Mouse (Mus musculus) brain, embryonic 14.5 days (tissue): ENCODE results near the gene Edem2. TPM values are rescaled to one million over a fixed set of nuclear protein-coding genes. Genes with fewer than 3 reads are reported as not detected.
A peak's percentile ranks its signal among the peaks of the same experiment; 100 is the strongest.

ENCODE experiments used
- DNase-seq: peaks from one replicate; pipeline ENCODE4 v3.0.0-alpha.2; 2011; ENCODE audit warnings: low read depth
- CTCF ChIP-seq: fragments of 200-500 bp; IDR thresholded peaks from 2 replicates; pipeline ENCODE4 v1.5.1; 2012; ENCODE audit warnings: inconsistent platforms, mild to moderate bottlenecking, moderate library complexity, borderline replicate concordance; ENCODE audit not compliant: insufficient read depth, insufficient read length; ENCODE audit errors: extremely low read depth
- POLR2A ChIP-seq: fragments of 200-500 bp; IDR thresholded peaks from 2 replicates; pipeline ENCODE4 v1.6.1; 2012; ENCODE audit warnings: mild to moderate bottlenecking, inconsistent platforms, borderline replicate concordance; ENCODE audit not compliant: poor library complexity, insufficient read depth, insufficient read length, severe bottlenecking; ENCODE audit errors: extremely low read depth
- polyA plus RNA-seq: library from polyadenylated mRNA; depleted of rRNA; stranded (reverse); fragments of >200 nt; gene quantifications from 2 replicates; pipeline ENCODE4 v1.2.3, GENCODE M21; 2012

The Edem2 gene
- polyA plus RNA-seq, 1 experiment: 58.4 TPM

DNA sequence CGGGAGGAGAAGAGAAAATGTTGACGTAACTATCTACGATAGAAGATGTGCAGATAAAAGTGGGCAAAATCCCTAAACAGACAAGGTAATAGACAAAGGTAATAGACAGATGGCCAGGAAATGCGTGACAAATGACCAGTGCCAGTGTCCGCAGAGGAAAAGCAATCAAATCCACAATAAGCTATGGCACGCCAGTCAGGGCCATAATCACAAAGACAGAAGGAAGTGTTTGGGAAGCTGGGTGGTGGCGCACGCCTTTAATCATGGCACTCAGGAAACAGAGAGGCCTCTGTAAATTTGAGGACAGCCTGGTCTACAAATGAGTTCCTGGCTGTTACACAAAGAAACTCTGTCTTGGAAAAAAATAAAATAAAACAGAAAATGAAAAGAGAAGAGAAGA lies 48.1 kb downstream of the Edem2 start:
- DNase-seq: no peak

DNA sequence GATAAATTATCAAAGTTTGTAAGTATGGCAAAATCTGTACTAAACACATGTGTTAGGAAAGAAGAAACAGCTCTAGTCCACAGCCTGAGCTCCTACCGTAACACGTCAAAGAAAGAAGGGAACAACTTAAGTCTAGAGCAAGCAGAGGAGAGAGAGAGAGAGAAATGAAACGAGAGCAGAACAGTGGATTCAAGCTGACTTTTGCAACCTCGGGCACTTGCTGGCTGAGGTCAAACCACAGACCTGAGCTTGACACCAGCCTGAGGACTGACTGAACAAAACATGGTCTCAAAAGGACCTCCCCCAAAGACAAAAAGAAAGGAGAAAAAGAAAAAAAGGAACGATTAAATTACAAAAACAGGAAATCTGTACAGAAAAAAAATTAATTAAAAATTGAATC lies 48.7 kb downstream of the Edem2 start:
- DNase-seq: no peak
- no peak for TF ChIP-seq POLR2A
- no peak for TF ChIP-seq CTCF

More for the DNA sequence above, 48.1 kb downstream of the Edem2 start:
- TF ChIP-seq CTCF: no peak
- TF ChIP-seq POLR2A: no peak

DNA sequence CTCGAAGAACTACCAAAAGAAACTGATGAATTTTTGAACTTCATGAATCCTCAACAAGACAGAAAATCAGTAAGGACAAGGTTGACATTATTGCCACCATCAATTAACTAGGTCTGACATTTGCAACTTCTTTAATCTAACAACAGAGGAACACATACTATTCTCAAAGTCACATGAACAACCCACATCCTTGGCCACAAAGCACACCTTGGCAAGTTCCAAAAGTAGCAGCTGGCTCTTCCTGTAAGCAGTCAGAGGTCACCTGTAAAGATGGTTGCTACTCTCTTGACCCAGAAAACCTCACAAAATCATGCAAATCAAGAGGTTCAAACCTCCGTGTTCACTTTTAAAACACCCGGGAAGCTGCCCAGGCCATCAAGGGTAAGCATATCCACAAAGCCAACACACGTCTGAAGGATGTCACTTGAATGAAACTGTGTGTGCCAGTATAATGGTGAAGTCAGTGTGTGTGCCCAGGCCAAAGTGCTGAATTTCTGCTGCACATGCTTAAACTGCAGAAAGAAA lies 49.6 kb downstream of the Edem2 start:
- TF ChIP-seq CTCF (no peak), POLR2A (no peak)
- DNase-seq: no peak

DNA sequence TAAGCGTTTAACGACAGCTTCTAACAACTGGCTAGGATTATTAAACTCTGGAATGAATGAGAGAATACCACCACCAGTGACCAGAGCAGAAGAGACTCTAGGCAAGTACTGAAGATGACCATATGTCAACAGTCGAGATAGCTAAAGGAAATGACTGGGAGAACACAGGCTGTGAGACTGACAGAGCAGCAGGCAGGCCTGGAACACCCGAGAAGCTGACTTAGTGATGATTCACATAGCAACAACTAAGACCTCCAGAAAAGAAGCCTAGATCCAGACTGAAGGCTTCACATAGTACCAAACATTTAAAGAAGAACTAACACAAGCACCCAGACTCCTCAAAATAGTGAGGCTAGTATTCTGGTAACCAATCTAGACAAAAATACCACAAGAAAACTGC lies 54.2 kb downstream of the Edem2 start:
- no peak for DNase-seq
- TF ChIP-seq POLR2A: no peak
- TF ChIP-seq CTCF: no peak

DNA sequence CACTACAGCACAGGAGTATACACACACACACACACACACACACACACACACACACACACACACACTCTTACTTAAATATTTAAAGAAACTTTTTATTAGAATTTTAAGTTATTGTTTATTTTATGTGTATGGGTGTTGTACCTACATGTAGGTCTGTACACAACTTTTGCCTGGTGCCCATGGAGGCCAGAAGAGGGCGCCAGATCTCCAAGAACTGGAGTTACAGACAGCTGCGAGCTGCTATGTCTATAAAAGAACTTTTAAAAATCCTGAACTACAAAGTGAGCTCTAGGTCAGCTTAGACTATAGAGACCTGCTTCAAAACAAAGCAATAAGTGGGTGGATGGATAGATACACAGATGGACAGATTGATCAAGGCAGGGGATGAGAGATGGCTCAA lies 55.7 kb downstream of the Edem2 start:
- TF ChIP-seq CTCF (peak; percentile 65; the same call in 1 of the 2 replicates), POLR2A (no peak)
- DNase-seq: peak; percentile 69

DNA sequence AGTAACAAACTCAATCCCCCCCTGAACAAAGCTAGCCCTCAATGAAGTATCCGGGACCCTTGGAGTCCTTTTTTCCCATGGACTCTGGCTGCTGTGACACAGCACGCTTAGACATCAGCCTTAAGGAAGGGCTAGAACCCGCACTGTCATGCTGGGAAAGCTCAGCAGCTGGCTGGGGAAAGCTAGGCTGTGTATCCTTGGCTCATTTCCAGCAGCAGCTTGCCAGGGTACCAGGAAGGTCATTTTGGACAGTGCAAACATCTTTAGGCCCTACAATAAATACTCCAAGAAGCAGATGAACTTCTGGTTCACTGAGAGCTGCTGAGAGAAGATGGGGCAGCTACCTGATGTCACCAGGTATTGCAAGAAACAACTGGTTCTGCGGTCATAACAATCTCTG lies 58.0 kb downstream of the Edem2 start:
- TF ChIP-seq CTCF (no peak), POLR2A (no peak)

DNA sequence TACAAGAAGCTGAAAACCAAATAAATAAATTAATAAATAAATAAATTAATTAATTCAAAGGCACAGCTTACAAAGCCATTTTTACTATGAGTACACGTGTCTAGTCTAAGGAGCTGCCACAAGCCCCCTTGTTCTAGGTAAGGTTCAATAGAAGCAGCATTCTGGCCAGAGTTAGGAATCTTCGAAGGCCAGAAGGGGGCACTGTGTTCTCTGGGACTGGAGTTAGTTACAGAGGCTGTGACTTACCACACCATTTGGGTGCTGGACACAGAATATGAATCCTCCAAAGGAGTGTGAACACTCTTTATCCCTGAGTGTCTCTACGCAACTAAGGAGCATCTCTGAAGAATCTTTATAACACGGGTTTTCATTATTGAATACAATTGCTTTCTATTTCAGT lies 60.8 kb downstream of the Edem2 start:
- no peak for TF ChIP-seq POLR2A
- peak; percentile 41; the same call in 1 of the 2 replicates for TF ChIP-seq CTCF
- DNase-seq: peak; percentile 22

More for the DNA sequence above, 58.0 kb downstream of the Edem2 start:
- no peak for DNase-seq

DNA sequence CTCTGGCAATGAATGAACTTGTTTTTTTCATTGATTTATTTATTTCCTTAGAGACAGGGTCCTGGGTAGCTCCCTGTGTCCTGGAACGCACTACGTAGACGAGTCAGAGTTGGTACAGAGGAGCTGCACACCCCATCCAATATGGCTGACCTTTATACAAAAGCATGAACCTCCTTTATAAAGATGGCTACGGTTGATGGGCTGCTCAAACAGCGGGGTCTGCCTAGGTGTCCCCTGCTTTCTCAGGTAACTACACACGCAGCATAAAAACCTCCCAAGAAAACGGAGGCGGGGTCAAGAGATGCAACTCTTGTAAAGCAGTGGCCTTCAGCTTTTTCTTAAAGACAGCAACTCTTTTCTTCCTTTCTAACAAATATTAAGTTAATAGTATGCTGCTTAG lies 61.4 kb downstream of the Edem2 start:
- no peak for DNase-seq
- no peak for TF ChIP-seq CTCF
- no peak for TF ChIP-seq POLR2A

DNA sequence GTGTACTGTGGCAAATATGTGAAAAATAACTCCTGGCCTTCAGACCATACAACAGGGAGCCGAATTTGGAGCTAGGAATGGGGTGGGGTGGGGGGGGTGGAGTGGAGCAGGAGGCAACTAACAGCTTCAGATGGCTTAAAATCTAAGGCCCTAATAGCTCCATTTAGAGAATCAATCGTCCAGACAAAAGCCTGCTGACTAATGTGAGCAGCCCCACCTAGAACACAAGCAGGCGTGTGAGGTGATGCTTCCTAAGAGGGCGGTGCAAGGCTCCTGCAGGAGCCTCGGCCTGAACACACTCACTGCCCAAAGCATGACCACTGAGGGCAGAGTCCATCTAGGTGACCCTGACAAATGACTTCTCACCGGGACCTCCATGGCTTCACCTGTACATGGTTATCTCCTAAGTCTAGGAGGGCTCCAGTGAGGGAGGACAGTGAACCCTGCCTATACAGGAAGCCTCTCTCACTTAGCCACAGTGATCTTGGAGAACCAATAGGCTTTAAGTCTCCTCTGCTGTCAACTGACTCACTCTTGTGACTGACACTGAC lies 65.3 kb downstream of the Edem2 start:
- DNase-seq: no peak
- TF ChIP-seq POLR2A (no peak), CTCF (no peak)

DNA sequence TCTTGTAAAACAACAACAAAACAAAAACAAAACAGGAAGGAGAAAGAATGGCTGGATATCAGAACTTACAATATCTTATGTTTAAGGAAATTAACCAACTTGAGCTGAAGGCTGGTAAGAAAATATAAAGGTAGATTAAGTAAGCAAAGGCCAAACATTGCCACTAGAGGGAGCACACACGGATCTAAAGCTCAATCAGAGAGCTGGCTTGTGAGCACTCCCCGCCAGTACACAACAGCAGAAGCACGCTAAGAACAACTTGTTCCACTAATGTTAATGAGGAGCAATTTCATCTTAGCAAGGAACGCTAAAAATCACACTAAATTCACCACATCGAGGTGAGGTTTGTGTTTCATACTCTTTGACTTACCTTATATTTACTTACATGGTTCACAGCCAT lies 66.2 kb downstream of the Edem2 start:
- DNase-seq: peak; percentile 83
- TF ChIP-seq CTCF: peak; percentile 66
- no peak for TF ChIP-seq POLR2A

DNA sequence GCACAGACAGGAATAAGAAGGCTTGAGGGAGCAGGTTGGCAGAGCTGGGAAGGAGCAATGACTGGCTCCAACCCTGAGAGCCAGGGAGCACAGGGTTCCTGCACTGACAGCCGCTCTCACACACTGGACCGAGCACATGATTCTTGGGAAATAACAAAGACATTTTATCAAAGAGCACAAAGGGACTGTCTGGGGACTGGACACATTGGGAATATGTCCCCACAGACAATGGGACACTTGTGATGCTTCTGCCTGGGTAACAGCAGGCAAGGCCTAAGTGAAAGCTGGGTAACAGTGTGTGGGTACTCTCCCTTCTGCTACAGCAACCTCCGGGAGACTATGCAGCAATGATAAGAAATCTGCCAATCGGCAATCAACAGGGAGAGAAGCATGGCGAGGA lies 66.9 kb downstream of the Edem2 start:
- DNase-seq: no peak
- TF ChIP-seq CTCF: no peak
- TF ChIP-seq POLR2A: no peak

DNA sequence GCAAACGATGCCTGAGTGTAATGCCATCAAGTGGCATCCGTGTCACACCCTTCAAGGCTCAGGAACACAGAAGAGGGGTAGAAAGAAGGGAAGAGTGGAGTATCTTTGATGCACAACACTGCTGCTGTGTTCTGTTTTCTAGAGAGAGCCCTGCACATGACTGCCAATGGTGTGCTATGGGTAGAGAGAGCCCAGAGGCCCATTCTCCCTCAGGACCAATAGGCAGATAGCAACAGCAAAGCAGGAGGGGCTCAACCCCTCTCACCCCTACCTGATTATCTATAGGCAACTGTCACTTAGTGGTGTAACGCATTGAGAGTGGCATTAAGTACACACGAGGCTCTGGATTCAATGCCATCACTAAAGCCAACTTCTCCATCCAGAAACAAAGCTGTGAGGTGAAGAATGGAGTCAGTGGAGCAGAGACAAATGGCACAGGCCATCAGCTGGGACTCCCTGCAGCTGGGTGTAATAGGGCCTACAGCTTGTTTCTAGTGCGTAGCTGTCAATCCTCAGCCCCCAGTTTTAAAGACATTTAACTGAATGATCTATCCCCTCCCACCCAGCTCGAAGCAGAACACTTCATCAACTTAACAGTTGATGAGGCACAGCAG lies 73.4 kb downstream of the Edem2 start:
- TF ChIP-seq CTCF (no peak), POLR2A (no peak)
- peak; percentile 55 for DNase-seq
